In genomic region chr2:40595991-40596390, GRCm38 (mm10) we compare ENCODE assay signal across 32 mouse cellular contexts.
"Had no signal": no experiment of that assay in that cellular context is flagged by ENCODE, and none has a peak within 500 bp of the region (broad histone marks: within the 10 kb centered on the region; RNA-seq: fewer than 3 reads in every experiment).

No protein-coding gene starts in this region.

- H3K27ac ChIP-seq: left cerebral cortex, adult 2 months; limb, embryonic 10.5 days; limb, embryonic 12.5 days; limb, embryonic 13.5 days; limb, embryonic 15.5 days; liver, embryonic 12.5 days; liver, embryonic 13.5 days; liver, embryonic 14.5 days; liver, embryonic 15.5 days; lung, embryonic 15.5 days; macrophage; midbrain, embryonic 10.5 days; midbrain, embryonic 12.5 days; midbrain, embryonic 13.5 days; midbrain, embryonic 15.5 days; neural tube, embryonic 12.5 days; neural tube, embryonic 13.5 days had no signal

- H3K27me3 ChIP-seq: limb, embryonic 12.5 days; limb, embryonic 13.5 days; limb, embryonic 15.5 days; liver, embryonic 12.5 days; liver, embryonic 13.5 days; liver, embryonic 15.5 days; lung, embryonic 15.5 days; megakaryocyte, embryonic 14.5 days; midbrain, embryonic 12.5 days; midbrain, embryonic 13.5 days; midbrain, embryonic 15.5 days; neural tube, embryonic 12.5 days; neural tube, embryonic 13.5 days had no signal

- ATAC-seq: liver, embryonic 12.5 days; liver, postnatal 0 days; lung, postnatal 0 days; midbrain, embryonic 13.5 days; midbrain, embryonic 15.5 days; midbrain, embryonic 16.5 days had no signal

- H3K4me2 ChIP-seq: limb, embryonic 12.5 days; limb, embryonic 13.5 days; limb, embryonic 15.5 days; liver, embryonic 11.5 days; liver, embryonic 12.5 days; liver, embryonic 13.5 days; liver, embryonic 15.5 days; lung, embryonic 14.5 days; lung, embryonic 15.5 days; midbrain, embryonic 12.5 days; midbrain, embryonic 13.5 days; midbrain, embryonic 15.5 days; neural tube, embryonic 12.5 days; neural tube, embryonic 13.5 days had no signal

- H3K9me3 ChIP-seq: limb, embryonic 10.5 days; limb, embryonic 12.5 days; limb, embryonic 13.5 days; limb, embryonic 15.5 days; liver, embryonic 12.5 days; liver, embryonic 13.5 days; liver, embryonic 15.5 days; lung, embryonic 15.5 days; megakaryocyte, embryonic 14.5 days; midbrain, embryonic 10.5 days; midbrain, embryonic 12.5 days; midbrain, embryonic 13.5 days; midbrain, embryonic 15.5 days; neural tube, embryonic 12.5 days; neural tube, embryonic 13.5 days had no signal

- H3K4me3 ChIP-seq: left cerebral cortex, adult 2 months; limb, embryonic 10.5 days; limb, embryonic 12.5 days; limb, embryonic 13.5 days; limb, embryonic 15.5 days; liver, embryonic 12.5 days; liver, embryonic 13.5 days; liver, embryonic 15.5 days; lung, embryonic 15.5 days; megakaryocyte, embryonic 14.5 days; midbrain, embryonic 10.5 days; midbrain, embryonic 12.5 days; midbrain, embryonic 13.5 days; midbrain, embryonic 15.5 days; myocyte; neural tube, embryonic 12.5 days; neural tube, embryonic 13.5 days had no signal

- DNase-seq: liver; liver, embryonic 13.5 days; liver, postnatal 0 days; lung, adult 18-20 months; lung, adult 2 months; lung, embryonic 14.5 days; lung, postnatal 10 days; lung, postnatal 14 days; lung, postnatal 36 days; lung, postnatal 4 days; midbrain, embryonic 14.5 days had no signal

- H3K36me3 ChIP-seq: limb, embryonic 10.5 days; limb, embryonic 12.5 days; limb, embryonic 13.5 days; limb, embryonic 15.5 days; liver, embryonic 12.5 days; liver, embryonic 13.5 days; liver, embryonic 15.5 days; lung, embryonic 15.5 days; midbrain, embryonic 10.5 days; midbrain, embryonic 12.5 days; midbrain, embryonic 13.5 days; midbrain, embryonic 15.5 days; neural tube, embryonic 12.5 days; neural tube, embryonic 13.5 days had no signal

- H3K4me1 ChIP-seq: limb, embryonic 10.5 days; limb, embryonic 12.5 days; limb, embryonic 13.5 days; limb, embryonic 15.5 days; liver, embryonic 12.5 days; liver, embryonic 13.5 days; liver, embryonic 15.5 days; lung, embryonic 15.5 days; megakaryocyte, embryonic 14.5 days; midbrain, embryonic 10.5 days; midbrain, embryonic 12.5 days; midbrain, embryonic 13.5 days; midbrain, embryonic 15.5 days; neural tube, embryonic 12.5 days; neural tube, embryonic 13.5 days had no signal

- H3K9ac ChIP-seq: limb, embryonic 12.5 days; limb, embryonic 13.5 days; limb, embryonic 15.5 days; liver, embryonic 12.5 days; liver, embryonic 13.5 days; liver, embryonic 14.5 days; liver, embryonic 15.5 days; liver, postnatal 0 days; lung, embryonic 14.5 days; lung, embryonic 15.5 days; midbrain, embryonic 12.5 days; midbrain, embryonic 13.5 days; midbrain, embryonic 15.5 days; neural tube, embryonic 12.5 days; neural tube, embryonic 13.5 days had no signal
